Mouse (Mus musculus): ENCODE measurements around the gene Stmn3.

DNA sequence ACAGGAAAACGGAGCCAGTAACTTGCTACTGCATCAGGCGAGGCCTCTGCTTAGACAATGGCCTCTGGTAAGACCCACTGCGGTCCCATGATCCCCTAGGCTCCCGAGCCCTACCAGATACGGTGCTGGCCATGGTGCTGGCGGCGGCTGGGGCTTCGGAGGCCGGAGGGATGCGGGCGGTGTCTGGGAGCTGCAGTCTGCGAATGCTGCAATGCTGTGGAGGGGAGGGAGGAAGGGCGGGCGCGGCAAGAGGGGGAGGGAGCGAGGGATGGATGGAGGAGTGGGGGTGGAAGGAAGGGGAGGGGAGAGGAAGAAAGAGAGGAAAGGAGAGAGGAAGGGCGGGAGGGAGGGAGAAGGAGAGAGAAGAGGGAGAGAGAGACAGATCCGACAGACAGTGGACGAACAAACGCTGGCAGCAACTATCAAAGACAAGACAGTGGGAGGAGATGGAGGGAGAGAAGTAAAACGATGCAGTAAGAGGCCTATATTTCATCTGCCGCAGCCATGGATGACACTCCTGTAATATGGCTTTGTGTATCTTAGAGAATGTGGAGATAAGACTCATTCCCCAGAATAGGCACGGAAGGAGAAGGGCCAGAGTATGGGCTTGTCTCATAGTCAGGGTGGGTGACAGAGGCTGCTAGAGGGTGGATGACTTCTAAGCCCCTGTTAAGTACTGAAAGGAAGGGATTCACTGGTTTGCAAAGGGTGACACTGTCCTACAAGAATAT lies at the start of gene Stmn3:
- TF ChIP-seq TAL1 (IDR thresholded peaks at IDR 0.05; ENCODE audit: low read length) (no peak), GATA1 (IDR thresholded peaks at IDR 0.05; ENCODE audit: low read length) (no peak)
